Mouse (Mus musculus): ENCODE measurements at regions not wholly inside any gene's neighbourhood (a gene's known extent, or its start where the extent isn't known, plus 50 kb on each side); places are given as distances from the start of the nearest gene placed in this dataset.

DNA sequence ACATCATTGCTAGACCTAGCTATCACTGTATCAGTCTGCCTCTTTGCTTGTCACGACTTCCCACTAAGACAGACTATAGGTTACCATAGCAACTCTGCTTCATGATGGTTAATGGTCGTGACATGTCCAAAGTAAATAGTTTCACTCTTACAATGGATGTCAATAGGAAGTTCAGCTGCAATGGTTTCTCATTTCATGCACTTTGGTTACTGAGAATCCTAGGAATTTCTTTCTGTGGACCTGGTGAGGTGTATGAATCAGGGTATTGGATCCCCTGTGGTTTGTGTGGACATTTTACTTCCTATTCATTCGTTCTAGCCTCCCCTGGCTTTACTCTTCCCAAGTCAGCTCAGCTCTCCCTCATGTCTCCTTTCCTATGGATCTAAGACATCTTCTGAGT is 385.5 kb upstream of the Dcn start:
- Histone ChIP-seq H3K4me2 (no peak overlapping the region), H3K4me3 (replicated peaks) (no peak overlapping the region), H3K27me3 (no peaks in the 10 kb centered on the region), H3K4me1 (replicated peaks) (peaks cover 7% of the 10 kb centered on the region; the same call in 1 of the 2 replicates), H3K9me3 (0 out of 2 replicates have a peak, but pooled peaks cover 2% of the 10 kb centered on the region), H3K9ac (replicated peaks) (no peak overlapping the region), H3K27ac (no peak overlapping the region), H3K36me3 (no peaks in the 10 kb centered on the region)
- no peak for ATAC-seq (ENCODE audit: insufficient number of reproducible peaks, insufficient read depth, low FRiP score, low TSS enrichment, low read depth)
- 67% methylated on average over 3 of the region's 3 CpGs for WGBS

DNA sequence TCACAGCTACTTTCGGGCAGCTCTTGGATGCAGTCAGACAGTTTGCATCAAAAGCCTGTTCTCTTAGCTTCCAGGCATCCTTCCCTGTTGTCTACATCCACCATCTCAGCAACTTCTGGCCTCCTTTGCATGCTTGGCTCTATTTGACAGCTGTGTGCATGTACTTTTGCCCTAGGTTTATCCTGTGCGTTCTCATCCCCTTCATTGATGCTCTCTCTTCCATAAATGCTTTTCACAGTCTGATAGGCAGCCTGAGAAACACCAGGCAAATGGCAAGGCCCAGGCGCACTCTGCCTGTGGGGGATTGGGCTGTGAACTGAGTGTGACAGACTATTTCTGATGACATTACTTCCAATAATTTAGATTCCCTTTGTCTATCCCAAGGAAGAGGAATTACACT is 364.9 kb upstream of the Dcn start:
- no peak overlapping the region for H3K27ac ChIP-seq
- ATAC-seq (ENCODE audit: insufficient number of reproducible peaks, insufficient read depth, low FRiP score, low TSS enrichment, low read depth): no peak
- no peak overlapping the region for H3K9ac ChIP-seq (replicated peaks)
- H3K4me2 ChIP-seq: no peak overlapping the region
- H3K4me1 ChIP-seq (replicated peaks): no peaks in the 10 kb centered on the region
- H3K36me3 ChIP-seq: no peaks in the 10 kb centered on the region
- H3K27me3 ChIP-seq: no peaks in the 10 kb centered on the region
- no peak overlapping the region for H3K4me3 ChIP-seq (replicated peaks)
- no peaks in the 10 kb centered on the region for H3K9me3 ChIP-seq
- 86% methylated on average over 3 of the region's 3 CpGs for WGBS

DNA sequence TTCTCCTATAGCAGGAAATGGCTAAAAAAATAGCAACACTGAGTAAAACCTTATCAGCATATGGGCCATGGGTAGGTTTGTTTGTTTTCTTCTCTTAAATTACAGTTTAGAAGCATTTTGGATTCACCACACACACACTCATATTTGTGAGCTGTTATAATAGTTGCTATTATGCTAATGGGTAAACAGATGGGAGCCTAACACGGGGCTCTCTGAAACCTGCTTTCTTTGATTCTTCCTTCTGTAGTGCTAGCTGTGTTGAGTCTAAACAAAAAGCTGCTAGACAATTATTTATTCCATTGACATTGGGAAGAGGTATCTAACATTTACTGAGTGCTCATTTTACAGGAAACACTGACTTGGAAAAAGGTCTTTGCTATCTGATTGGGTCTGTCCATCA is 356.7 kb upstream of the Dcn start:
- Histone ChIP-seq H3K27ac (no peak overlapping the region), H3K4me1 (replicated peaks) (no peaks in the 10 kb centered on the region), H3K9me3 (peaks cover 5% of the 10 kb centered on the region; the same call in 1 of the 2 replicates), H3K4me2 (no peak overlapping the region), H3K4me3 (replicated peaks) (no peak overlapping the region), H3K27me3 (no peaks in the 10 kb centered on the region), H3K36me3 (no peaks in the 10 kb centered on the region), H3K9ac (replicated peaks) (no peak overlapping the region)
- no peak for ATAC-seq (ENCODE audit: insufficient number of reproducible peaks, insufficient read depth, low FRiP score, low TSS enrichment, low read depth)
- 86% methylated on average over 1 of the region's 1 CpGs for WGBS

DNA sequence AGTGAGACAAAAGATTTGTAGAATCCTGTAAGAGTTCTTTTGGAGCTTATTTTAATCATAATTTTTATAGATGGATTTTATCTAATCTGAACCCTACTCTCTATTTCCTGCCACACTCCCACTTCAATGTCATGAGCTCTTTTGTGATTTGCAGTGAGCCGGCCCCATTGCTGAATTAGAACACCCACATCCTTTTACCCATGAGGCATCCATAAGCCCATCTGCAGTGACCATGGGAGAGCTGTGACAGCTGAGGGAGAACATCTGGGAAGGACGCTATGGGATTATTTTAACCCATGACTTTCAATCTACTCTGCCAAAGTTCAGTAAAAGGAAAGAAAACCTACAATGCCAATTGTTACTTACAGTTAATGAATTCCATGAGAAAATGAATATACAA is 337.8 kb upstream of the Dcn start:
- Histone ChIP-seq H3K4me3 (replicated peaks) (no peak overlapping the region), H3K36me3 (no peaks in the 10 kb centered on the region), H3K27me3 (no peaks in the 10 kb centered on the region), H3K4me1 (replicated peaks) (no peaks in the 10 kb centered on the region), H3K4me2 (no peak overlapping the region), H3K9ac (replicated peaks) (no peak overlapping the region), H3K9me3 (no peaks in the 10 kb centered on the region), H3K27ac (no peak overlapping the region)
- no peak for ATAC-seq (ENCODE audit: insufficient number of reproducible peaks, insufficient read depth, low FRiP score, low TSS enrichment, low read depth)
- 68% methylated on average over 2 of the region's 2 CpGs for WGBS

- Histone ChIP-seq H3K4me2 (no peak overlapping the region), H3K4me3 (replicated peaks) (no peak overlapping the region), H3K27me3 (no peaks in the 10 kb centered on the region), H3K27ac (no peak overlapping the region), H3K9me3 (no peaks in the 10 kb centered on the region), H3K4me1 (replicated peaks) (no peaks in the 10 kb centered on the region; the same call in 1 of the 2 replicates), H3K36me3 (no peaks in the 10 kb centered on the region), H3K9ac (replicated peaks) (no peak overlapping the region)
- ATAC-seq (ENCODE audit: insufficient number of reproducible peaks, insufficient read depth, low FRiP score, low TSS enrichment, low read depth): no peak
- 71% methylated on average over 10 of the region's 11 CpGs for WGBS
These were observed 320.6 kb upstream of the Dcn start for GRCm38 (mm10) chr10:97158561-97159395.

GRCm38 (mm10) chr10:97159396-97159760 is 320.0 kb upstream of the Dcn start:
- ATAC-seq (ENCODE audit: insufficient number of reproducible peaks, insufficient read depth, low FRiP score, low TSS enrichment, low read depth): no peak
- Histone ChIP-seq H3K4me1 (replicated peaks) (no peaks in the 10 kb centered on the region; the same call in 1 of the 2 replicates), H3K4me2 (no peak overlapping the region), H3K9ac (replicated peaks) (no peak overlapping the region), H3K27me3 (no peaks in the 10 kb centered on the region), H3K36me3 (no peaks in the 10 kb centered on the region), H3K27ac (no peak overlapping the region), H3K9me3 (no peaks in the 10 kb centered on the region), H3K4me3 (replicated peaks) (no peak overlapping the region)
- 91% methylated on average over 1 of the region's 1 CpGs for WGBS

DNA sequence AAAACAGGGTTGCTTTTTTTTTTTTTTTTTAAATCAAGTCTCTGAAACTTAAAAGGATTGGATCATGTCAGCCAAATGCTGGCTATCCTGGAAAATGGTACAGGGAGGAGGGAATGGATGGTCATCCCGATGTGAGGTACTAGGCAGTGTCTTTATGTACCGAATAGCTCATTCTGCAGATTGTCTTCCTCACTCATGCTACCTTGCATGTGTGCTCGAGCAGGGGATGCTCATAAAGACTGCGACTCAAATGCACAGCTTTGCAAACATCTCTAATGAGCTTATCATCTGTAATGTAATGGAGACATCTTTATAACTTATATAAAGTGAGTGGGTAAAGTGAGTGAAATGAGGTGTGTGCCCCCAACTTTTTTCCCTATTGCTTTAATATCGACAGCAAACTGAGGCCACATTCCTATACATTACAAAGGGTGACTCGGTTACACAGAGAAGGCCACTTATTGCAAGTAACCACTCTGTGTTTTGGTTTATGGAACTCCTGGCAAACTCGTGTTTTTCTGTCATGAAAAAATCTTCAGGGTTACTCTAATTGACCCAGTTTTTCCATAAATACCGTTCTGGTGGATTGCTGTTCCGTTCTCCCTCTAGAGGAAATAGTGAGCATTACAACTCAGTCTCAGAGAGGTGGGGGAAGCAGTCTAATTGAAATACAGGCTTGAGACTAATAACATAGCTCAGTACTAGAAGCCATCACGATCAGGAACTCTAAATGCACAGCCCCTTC is 319.4 kb upstream of the Dcn start:
- H3K27ac ChIP-seq: no peak overlapping the region
- no peak overlapping the region for H3K4me3 ChIP-seq (replicated peaks)
- H3K9me3 ChIP-seq: no peaks in the 10 kb centered on the region
- no peak overlapping the region for H3K4me2 ChIP-seq
- H3K9ac ChIP-seq (replicated peaks): no peak overlapping the region
- H3K27me3 ChIP-seq: no peaks in the 10 kb centered on the region
- no peak for ATAC-seq (ENCODE audit: insufficient number of reproducible peaks, insufficient read depth, low FRiP score, low TSS enrichment, low read depth)
- 52% methylated on average over 10 of the region's 10 CpGs for WGBS
- H3K4me1 ChIP-seq (replicated peaks): no peaks in the 10 kb centered on the region; the same call in 1 of the 2 replicates
- no peaks in the 10 kb centered on the region for H3K36me3 ChIP-seq

DNA sequence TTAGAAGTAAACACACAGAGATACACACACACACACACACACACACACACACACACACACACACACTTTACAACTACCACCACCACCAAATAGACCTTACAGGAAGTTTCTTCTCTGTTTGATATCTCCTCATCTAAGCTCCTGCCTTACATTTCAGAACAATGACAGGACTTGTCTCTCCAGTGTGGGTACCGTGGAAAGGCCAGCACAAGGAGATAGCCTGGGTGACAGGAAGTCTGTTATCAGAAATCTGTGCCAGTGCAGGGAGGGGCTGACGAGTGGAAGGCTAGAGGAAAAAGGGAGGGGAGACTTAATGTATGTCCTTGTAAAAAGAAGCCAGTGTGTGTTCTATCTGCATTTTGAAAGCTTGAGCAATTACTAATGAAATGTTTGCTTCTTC is 318.5 kb upstream of the Dcn start:
- no peak overlapping the region for H3K4me2 ChIP-seq
- ATAC-seq (ENCODE audit: insufficient number of reproducible peaks, insufficient read depth, low FRiP score, low TSS enrichment, low read depth): no peak
- WGBS: 43% methylated on average over 2 of the region's 2 CpGs

DNA sequence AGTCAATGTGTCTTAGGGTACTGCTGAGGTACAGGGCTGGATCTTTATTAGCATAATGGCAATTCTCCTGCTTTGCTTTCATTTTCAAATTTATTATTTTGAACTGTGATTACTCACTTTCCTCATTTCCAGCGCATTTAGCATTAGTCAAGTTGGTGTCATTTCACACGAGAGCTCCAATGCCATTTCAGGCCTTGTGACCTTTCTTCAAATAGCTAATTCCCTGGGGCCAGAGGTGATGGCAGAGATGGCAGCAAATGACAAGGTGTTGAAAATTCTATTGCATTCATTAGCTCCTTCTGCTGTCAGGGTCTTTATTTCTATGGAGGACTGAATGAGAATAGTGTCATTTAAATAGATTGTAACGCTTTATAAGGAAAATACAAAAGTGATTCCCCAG is 300.9 kb upstream of the Dcn start:
- no peak overlapping the region for H3K4me3 ChIP-seq (replicated peaks)
- H3K4me2 ChIP-seq: no peak overlapping the region
- no peak overlapping the region for H3K27ac ChIP-seq
- no peaks in the 10 kb centered on the region for H3K36me3 ChIP-seq
- H3K9me3 ChIP-seq: no peaks in the 10 kb centered on the region
- H3K27me3 ChIP-seq: no peaks in the 10 kb centered on the region
- H3K4me1 ChIP-seq (replicated peaks): no peaks in the 10 kb centered on the region
- no peak overlapping the region for H3K9ac ChIP-seq (replicated peaks)
- ATAC-seq (ENCODE audit: insufficient number of reproducible peaks, insufficient read depth, low FRiP score, low TSS enrichment, low read depth): no peak
- 52% methylated on average over 3 of the region's 3 CpGs for WGBS

More for the DNA sequence above, 318.5 kb upstream of the Dcn start:
- Histone ChIP-seq H3K9ac (replicated peaks) (0 out of 2 replicates have a peak overlapping the region, but pooled peaks have one; percentile 12), H3K36me3 (no peaks in the 10 kb centered on the region), H3K27me3 (no peaks in the 10 kb centered on the region), H3K27ac (no peak overlapping the region), H3K4me1 (replicated peaks) (no peaks in the 10 kb centered on the region; the same call in 1 of the 2 replicates), H3K4me3 (replicated peaks) (no peak overlapping the region), H3K9me3 (no peaks in the 10 kb centered on the region)

GRCm38 (mm10) chr10:97189696-97190095 is 289.7 kb upstream of the Dcn start:
- Histone ChIP-seq H3K4me2 (no peak overlapping the region), H3K36me3 (no peaks in the 10 kb centered on the region), H3K9ac (replicated peaks) (no peak overlapping the region), H3K9me3 (no peaks in the 10 kb centered on the region), H3K4me3 (replicated peaks) (no peak overlapping the region), H3K27me3 (no peaks in the 10 kb centered on the region), H3K4me1 (replicated peaks) (no peaks in the 10 kb centered on the region), H3K27ac (no peak overlapping the region)
- ATAC-seq (ENCODE audit: insufficient number of reproducible peaks, insufficient read depth, low FRiP score, low TSS enrichment, low read depth): no peak

DNA sequence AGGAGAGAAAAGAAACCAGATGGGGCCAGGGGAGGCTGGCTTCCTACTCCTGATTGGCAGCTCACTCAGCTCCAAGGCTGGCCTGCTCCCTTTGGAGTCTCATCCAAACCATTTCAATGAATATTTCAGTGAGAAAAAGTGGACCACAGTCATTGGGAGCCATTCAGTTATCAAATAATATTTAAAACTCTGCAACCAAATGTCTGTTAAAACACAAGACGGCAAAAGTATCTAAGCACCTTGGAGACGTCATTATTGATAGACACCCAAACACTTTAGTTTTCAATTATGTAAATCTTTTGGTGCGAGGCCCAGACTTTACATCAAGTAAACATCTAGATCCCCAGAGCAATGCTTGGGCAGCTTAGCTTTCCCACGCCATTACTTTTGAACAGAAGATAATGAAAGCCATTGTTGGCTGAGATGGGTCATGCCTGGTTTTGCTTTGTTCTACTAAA is 268.1 kb upstream of the Dcn start:
- no peaks in the 10 kb centered on the region for H3K36me3 ChIP-seq
- no peak overlapping the region for H3K9ac ChIP-seq (replicated peaks)
- no peak overlapping the region for H3K27ac ChIP-seq
- H3K4me3 ChIP-seq (replicated peaks): no peak overlapping the region
- H3K9me3 ChIP-seq: no peaks in the 10 kb centered on the region
- no peak for ATAC-seq (ENCODE audit: insufficient number of reproducible peaks, insufficient read depth, low FRiP score, low TSS enrichment, low read depth)
- H3K4me2 ChIP-seq: no peak overlapping the region
- no peaks in the 10 kb centered on the region for H3K27me3 ChIP-seq
- 88% methylated on average over 4 of the region's 4 CpGs for WGBS
- peaks cover 6% of the 10 kb centered on the region for H3K4me1 ChIP-seq (replicated peaks)

Measured in limb, embryonic 12.5 days (tissue).